Mouse (Mus musculus): Measurements from ENCODE around the gene Kcnk4. TPM values are rescaled to one million over a fixed set of nuclear protein-coding genes. Genes with fewer than 3 reads are reported as not detected.

Gene Kcnk4
- polyA plus RNA-seq, 1 experiment from 2014 or later, result 0.77 TPM

DNA sequence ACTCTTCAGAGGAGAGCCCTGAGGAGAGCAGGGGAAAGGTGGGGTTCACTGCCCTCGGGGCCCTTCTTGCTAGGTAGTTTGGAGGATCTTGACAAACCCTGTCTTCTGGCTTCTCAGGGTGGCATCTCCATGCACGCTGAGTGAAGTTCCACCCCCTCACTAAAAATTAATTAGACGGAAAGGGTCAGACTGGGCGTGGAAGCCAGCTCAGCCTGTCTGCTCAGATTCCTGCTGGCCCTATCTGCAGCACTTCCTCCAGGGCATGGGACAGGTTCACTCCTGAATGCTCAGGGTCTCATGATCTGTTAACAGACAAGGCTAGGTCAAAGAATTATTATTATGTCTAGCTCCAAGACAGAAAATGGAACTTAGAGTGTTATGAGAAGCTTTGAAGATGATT, 41.8 kb downstream of the Kcnk4 start:
- H3K9me3 ChIP-seq (replicated peaks; ENCODE audit: control insufficient read depth, low read length), result 0 out of 2 replicates have a peak, but pooled peaks cover 2% of the 10 kb centered on the region
- WGBS, result 78% methylated on average over 4 of the region's 4 CpGs
- H3K27me3 ChIP-seq (replicated peaks; ENCODE audit: control insufficient read depth, insufficient read depth, low read length), result no peaks in the 10 kb centered on the region
- H3K9ac ChIP-seq (ENCODE audit: low read length), result no peak overlapping the region
- H3K27ac ChIP-seq (ENCODE audit: low read depth, low read length), result no peak overlapping the region
- H3K4me2 ChIP-seq (ENCODE audit: low read length), result no peak overlapping the region
- DNase-seq (ENCODE audit: low spot score) (no peak), ATAC-seq (no peak)
- H3K4me3 ChIP-seq (ENCODE audit: low read depth, low read length), result no peak overlapping the region
- no peaks in the 10 kb centered on the region for H3K4me1 ChIP-seq (ENCODE audit: control insufficient read depth, insufficient read depth, low read length)
- H3K36me3 ChIP-seq (ENCODE audit: control insufficient read depth, insufficient read depth, low read length), result no peaks in the 10 kb centered on the region

- DNase-seq (ENCODE audit: low spot score) (no peak), ATAC-seq (no peak)
- Histone ChIP-seq H3K9me3 (replicated peaks; ENCODE audit: control insufficient read depth, low read length) (peaks cover 11% of the 10 kb centered on the region; the same call in 1 of the 2 replicates), H3K36me3 (ENCODE audit: control insufficient read depth, insufficient read depth, low read length) (no peaks in the 10 kb centered on the region), H3K27me3 (replicated peaks; ENCODE audit: control insufficient read depth, insufficient read depth, low read length) (no peaks in the 10 kb centered on the region), H3K4me2 (ENCODE audit: low read length) (no peak overlapping the region), H3K9ac (ENCODE audit: low read length) (no peak overlapping the region), H3K4me1 (ENCODE audit: control insufficient read depth, insufficient read depth, low read length) (no peaks in the 10 kb centered on the region), H3K4me3 (ENCODE audit: low read depth, low read length) (no peak overlapping the region), H3K27ac (ENCODE audit: low read depth, low read length) (no peak overlapping the region)
- 91% methylated on average over 4 of the region's 4 CpGs for WGBS
Observed at GRCm38 (mm10) chr19:6877965-6878364, 56.4 kb downstream of the Kcnk4 start.

- peaks cover 11% of the 10 kb centered on the region; the same call in 1 of the 2 replicates for H3K9me3 ChIP-seq (replicated peaks; ENCODE audit: control insufficient read depth, low read length)
- no peak for DNase-seq (ENCODE audit: low spot score)
- no peak for ATAC-seq
Observed at GRCm38 (mm10) chr19:6876799-6877198, 57.5 kb downstream of the Kcnk4 start.

GRCm38 (mm10) chr19:6875834-6876233, 58.5 kb downstream of the Kcnk4 start:
- 89% methylated on average over 6 of the region's 6 CpGs for WGBS

More at GRCm38 (mm10) chr19:6876799-6877198, 57.5 kb downstream of the Kcnk4 start:
- no peaks in the 10 kb centered on the region for H3K4me1 ChIP-seq (ENCODE audit: control insufficient read depth, insufficient read depth, low read length)
- no peaks in the 10 kb centered on the region for H3K27me3 ChIP-seq (replicated peaks; ENCODE audit: control insufficient read depth, insufficient read depth, low read length)
- no peak overlapping the region for H3K9ac ChIP-seq (ENCODE audit: low read length)
- no peaks in the 10 kb centered on the region for H3K36me3 ChIP-seq (ENCODE audit: control insufficient read depth, insufficient read depth, low read length)
- H3K4me3 ChIP-seq (ENCODE audit: low read depth, low read length), result no peak overlapping the region
- no peak overlapping the region for H3K4me2 ChIP-seq (ENCODE audit: low read length)
- no peak overlapping the region for H3K27ac ChIP-seq (ENCODE audit: low read depth, low read length)

GRCm38 (mm10) chr19:6874257-6874656, 60.1 kb downstream of the Kcnk4 start:
- Histone ChIP-seq H3K27ac (ENCODE audit: low read depth, low read length) (no peak overlapping the region), H3K36me3 (ENCODE audit: control insufficient read depth, insufficient read depth, low read length) (no peaks in the 10 kb centered on the region), H3K9ac (ENCODE audit: low read length) (no peak overlapping the region), H3K27me3 (replicated peaks; ENCODE audit: control insufficient read depth, insufficient read depth, low read length) (no peaks in the 10 kb centered on the region), H3K4me2 (ENCODE audit: low read length) (no peak overlapping the region), H3K4me1 (ENCODE audit: control insufficient read depth, insufficient read depth, low read length) (no peaks in the 10 kb centered on the region), H3K9me3 (replicated peaks; ENCODE audit: control insufficient read depth, low read length) (no peaks in the 10 kb centered on the region), H3K4me3 (ENCODE audit: low read depth, low read length) (no peak overlapping the region)
- no peak for ATAC-seq
- 71% methylated on average over 1 of the region's 1 CpGs for WGBS
- DNase-seq (ENCODE audit: low spot score), result no peak

More at GRCm38 (mm10) chr19:6875834-6876233, 58.5 kb downstream of the Kcnk4 start:
- no peak for ATAC-seq
- Histone ChIP-seq H3K4me3 (ENCODE audit: low read depth, low read length) (no peak overlapping the region), H3K9me3 (replicated peaks; ENCODE audit: control insufficient read depth, low read length) (peaks cover 8% of the 10 kb centered on the region; the same call in 1 of the 2 replicates), H3K4me1 (ENCODE audit: control insufficient read depth, insufficient read depth, low read length) (no peaks in the 10 kb centered on the region), H3K36me3 (ENCODE audit: control insufficient read depth, insufficient read depth, low read length) (no peaks in the 10 kb centered on the region), H3K27me3 (replicated peaks; ENCODE audit: control insufficient read depth, insufficient read depth, low read length) (no peaks in the 10 kb centered on the region), H3K9ac (ENCODE audit: low read length) (no peak overlapping the region), H3K4me2 (ENCODE audit: low read length) (no peak overlapping the region), H3K27ac (ENCODE audit: low read depth, low read length) (no peak overlapping the region)
- no peak for DNase-seq (ENCODE audit: low spot score)

Small RNA genes within 50 kb of the gene (microRNA-seq; reads per million reads assigned to microRNA genes)
- 0.66 reads per million for gene Mir6990

Other genes starting within 250 kb of the Kcnk4 start
- 3.0 and 7.0 TPM in 2 replicates for gene Rps6ka4, start 93.9 kb downstream of the Kcnk4 start, polyA plus RNA-seq (2014; fragmentation: Nextera tagmentation; extraction: Ambion mirVana)
- gene Ccdc88b, start 76.3 kb downstream of the Kcnk4 start, polyA plus RNA-seq (2014; fragmentation: Nextera tagmentation; extraction: Ambion mirVana), result 0.07 and 0.37 TPM in 2 replicates
- gene Trmt112, start 24.8 kb downstream of the Kcnk4 start, polyA plus RNA-seq (2014; fragmentation: Nextera tagmentation; extraction: Ambion mirVana), result 125 and 150 TPM in 2 replicates
- gene Prdx5, start 24.4 kb downstream of the Kcnk4 start, polyA plus RNA-seq (2014; fragmentation: Nextera tagmentation; extraction: Ambion mirVana), result 229 and 233 TPM in 2 replicates
- gene Esrra, start 12.7 kb downstream of the Kcnk4 start, polyA plus RNA-seq (2014; fragmentation: Nextera tagmentation; extraction: Ambion mirVana), result 6.3 and 7.0 TPM in 2 replicates
- gene Catsperz, start 9.1 kb downstream of the Kcnk4 start, polyA plus RNA-seq (2014; fragmentation: Nextera tagmentation; extraction: Ambion mirVana), result 0.45 and 1.1 TPM in 2 replicates
- gene Bad, start 7.3 kb upstream of the Kcnk4 start, polyA plus RNA-seq (2014; fragmentation: Nextera tagmentation; extraction: Ambion mirVana), result 77.0 and 81.1 TPM in 2 replicates
- gene Gpr137, start 8.0 kb upstream of the Kcnk4 start, polyA plus RNA-seq (2014; fragmentation: Nextera tagmentation; extraction: Ambion mirVana), result 38.1 and 45.0 TPM in 2 replicates
- gene Ppp1r14b, start 40.5 kb upstream of the Kcnk4 start, polyA plus RNA-seq (2014; fragmentation: Nextera tagmentation; extraction: Ambion mirVana), result 180 and 194 TPM in 2 replicates
- 6.7 and 7.7 TPM in 2 replicates for gene Plcb3, start 42.0 kb upstream of the Kcnk4 start, polyA plus RNA-seq (2014; fragmentation: Nextera tagmentation; extraction: Ambion mirVana)
- 80.1 and 80.4 TPM in 2 replicates for gene Fkbp2, start 46.0 kb upstream of the Kcnk4 start, polyA plus RNA-seq (2014; fragmentation: Nextera tagmentation; extraction: Ambion mirVana)
- 24.5 and 28.4 TPM in 2 replicates for gene Vegfb, start 53.1 kb upstream of the Kcnk4 start, polyA plus RNA-seq (2014; fragmentation: Nextera tagmentation; extraction: Ambion mirVana)
- 22.5 and 25.2 TPM in 2 replicates for gene Dnajc4, start 58.1 kb upstream of the Kcnk4 start, polyA plus RNA-seq (2014; fragmentation: Nextera tagmentation; extraction: Ambion mirVana)
- gene Nudt22, start 61.6 kb upstream of the Kcnk4 start, polyA plus RNA-seq (2014; fragmentation: Nextera tagmentation; extraction: Ambion mirVana), result 18.8 and 21.2 TPM in 2 replicates
- gene Trpt1, start 61.6 kb upstream of the Kcnk4 start, polyA plus RNA-seq (2014; fragmentation: Nextera tagmentation; extraction: Ambion mirVana), result 14.4 and 15.2 TPM in 2 replicates
- gene Fermt3, start 85.0 kb upstream of the Kcnk4 start, polyA plus RNA-seq (2014; fragmentation: Nextera tagmentation; extraction: Ambion mirVana), result 3.5 TPM in 2 replicates
- 278 and 287 TPM in 2 replicates for gene Stip1, start 105.5 kb upstream of the Kcnk4 start, polyA plus RNA-seq (2014; fragmentation: Nextera tagmentation; extraction: Ambion mirVana)
- gene Macrod1, start 122.3 kb upstream of the Kcnk4 start, polyA plus RNA-seq (2014; fragmentation: Nextera tagmentation; extraction: Ambion mirVana), result 4.0 and 4.8 TPM in 2 replicates
- 9.5 and 12.2 TPM in 2 replicates for gene Flrt1, start 171.2 kb upstream of the Kcnk4 start, polyA plus RNA-seq (2014; fragmentation: Nextera tagmentation; extraction: Ambion mirVana)

Measured in forebrain, embryonic 14.5 days (tissue).